Comparison of ENCODE assay signal across 12 mouse cellular contexts in the genomic region with DNA sequence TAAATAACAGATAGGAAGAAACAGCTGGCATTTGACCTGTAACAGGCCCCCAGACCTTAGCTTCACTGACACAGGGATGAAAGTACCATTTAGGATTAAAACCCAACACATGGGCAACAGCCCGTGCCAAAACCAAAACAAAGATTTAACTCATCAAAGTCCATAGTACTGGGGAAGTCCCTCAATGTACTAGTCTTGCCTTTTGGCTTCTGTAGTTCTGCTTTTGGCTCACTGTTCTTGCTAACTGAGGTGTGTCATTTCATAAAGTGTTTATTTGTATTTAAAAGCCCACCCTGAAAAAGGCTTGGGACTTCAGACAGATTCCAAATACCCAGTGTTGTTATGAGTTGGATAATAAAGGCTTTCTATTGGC.
A peak's percentile ranks its signal among the peaks of the same experiment; 100 is the strongest.
DNase-seq lines count a peak whose midpoint lies in the region; ATAC-seq and TF ChIP-seq lines count a peak whose summit lies in the region.
"Had no signal": no experiment of that assay in that cellular context is flagged by ENCODE, and none has a peak within 500 bp of the region (broad histone marks: within the 10 kb centered on the region; RNA-seq: fewer than 3 reads in every experiment).

No protein-coding gene starts in this region.

- DNase-seq in lung, embryonic 14.5 days = peak; percentile 45
- DNase-seq in lung, postnatal 10 days = no peak
- DNase-seq in embryonic facial prominence, embryonic 14.5 days (ENCODE audit: low spot score) = no peak
- no peak for DNase-seq in heart, postnatal 36 days
- DNase-seq in adrenal gland, adult 2 months = no peak
- no peak for DNase-seq in heart, postnatal 4 days
- DNase-seq: kidney, postnatal 25 days; liver, postnatal 0 days; thymus, postnatal 14 days had no signal

- no peaks in the 10 kb centered on the region for H3K27me3 ChIP-seq in lung, embryonic 14.5 days (ENCODE audit: insufficient read depth, low read length)
- no peaks in the 10 kb centered on the region for H3K27me3 ChIP-seq in embryonic facial prominence, embryonic 14.5 days (replicated peaks; ENCODE audit: control insufficient read depth, insufficient read depth, low read length)
- no peaks in the 10 kb centered on the region for H3K27me3 ChIP-seq in limb, embryonic 13.5 days
- H3K27me3 ChIP-seq: heart, embryonic 12.5 days had no signal

- no peak overlapping the region for H3K27ac ChIP-seq in lung, embryonic 14.5 days (ENCODE audit: low read depth)
- H3K27ac ChIP-seq in embryonic facial prominence, embryonic 14.5 days (replicated peaks; ENCODE audit: low read depth, low read length) = no peak overlapping the region
- H3K27ac ChIP-seq in limb, embryonic 13.5 days = no peak overlapping the region

- peak overlapping the region; percentile 41 for H3K4me2 ChIP-seq in lung, embryonic 14.5 days
- peak overlapping the region; percentile 41 for H3K4me2 ChIP-seq in embryonic facial prominence, embryonic 14.5 days (ENCODE audit: low read depth, low read length)
- 0 out of 2 replicates have a peak overlapping the region, but pooled peaks have one; percentile 42 for H3K4me2 ChIP-seq in limb, embryonic 13.5 days (replicated peaks)
- H3K4me2 ChIP-seq: heart, embryonic 12.5 days had no signal

- H3K36me3 ChIP-seq in lung, embryonic 14.5 days (ENCODE audit: insufficient read depth) = no peaks in the 10 kb centered on the region
- H3K36me3 ChIP-seq in embryonic facial prominence, embryonic 14.5 days (ENCODE audit: control insufficient read depth, insufficient read depth, low read length) = no peaks in the 10 kb centered on the region
- no peaks in the 10 kb centered on the region for H3K36me3 ChIP-seq in limb, embryonic 13.5 days
- H3K36me3 ChIP-seq: heart, embryonic 12.5 days had no signal

- H3K4me3 ChIP-seq in lung, embryonic 14.5 days (ENCODE audit: low read depth, low read length) = no peak overlapping the region
- no peak overlapping the region for H3K4me3 ChIP-seq in embryonic facial prominence, embryonic 14.5 days (ENCODE audit: low read depth, low read length)
- H3K4me3 ChIP-seq in limb, embryonic 13.5 days = no peak overlapping the region
- H3K4me3 ChIP-seq: heart, embryonic 12.5 days had no signal

- no peak for TF ChIP-seq CTCF in lung, embryonic 14.5 days (IDR thresholded peaks at IDR 0.05; ENCODE audit: low read depth)

- H3K9ac ChIP-seq in lung, embryonic 14.5 days = no peak overlapping the region
- H3K9ac ChIP-seq in embryonic facial prominence, embryonic 14.5 days (ENCODE audit: low read depth, low read length) = no peak overlapping the region
- no peak overlapping the region for H3K9ac ChIP-seq in limb, embryonic 13.5 days
- H3K9ac ChIP-seq: heart, embryonic 12.5 days; liver, postnatal 0 days had no signal

- H3K9me3 ChIP-seq in lung, embryonic 14.5 days (ENCODE audit: low read depth, low read length) = no peaks in the 10 kb centered on the region
- no peaks in the 10 kb centered on the region for H3K9me3 ChIP-seq in embryonic facial prominence, embryonic 14.5 days (ENCODE audit: control insufficient read depth, low read length)
- H3K9me3 ChIP-seq in limb, embryonic 13.5 days = no peaks in the 10 kb centered on the region
- H3K9me3 ChIP-seq: heart, embryonic 12.5 days had no signal

- peak; percentile 68; the same call in 1 of the 2 replicates for ATAC-seq in lung, embryonic 14.5 days (ENCODE audit: insufficient read depth)
- peak; percentile 35 for ATAC-seq in CD4-positive, CD25-positive, alpha-beta regulatory T cell, adult 4 months
- ATAC-seq in embryonic facial prominence, embryonic 14.5 days (ENCODE audit: low read depth) = no peak
- no peak for ATAC-seq in limb, embryonic 13.5 days (ENCODE audit: low FRiP score, low read depth)
- ATAC-seq: liver, postnatal 0 days had no signal

- WGBS in lung, embryonic 14.5 days = 35% methylated on average over 1 of the region's 1 CpGs
- 11% methylated on average over 1 of the region's 1 CpGs for WGBS in embryonic facial prominence, embryonic 14.5 days
- 13% methylated on average over 1 of the region's 1 CpGs for WGBS in limb, embryonic 13.5 days

- intact Hi-C loops in heart, postnatal 36 days (cut with DNase I) = no loop called here

- H3K4me1 ChIP-seq in lung, embryonic 14.5 days (ENCODE audit: insufficient read depth) = no peaks in the 10 kb centered on the region
- H3K4me1 ChIP-seq in embryonic facial prominence, embryonic 14.5 days (ENCODE audit: control insufficient read depth, insufficient read depth, low read length) = no peaks in the 10 kb centered on the region
- peaks cover 16% of the 10 kb centered on the region for H3K4me1 ChIP-seq in limb, embryonic 13.5 days
- H3K4me1 ChIP-seq: heart, embryonic 12.5 days had no signal

Comparison
In these comparisons a context has a peak if more than half of its experiments do, and no peak if none do; other contexts are left out.
1. ATAC-seq: peak in lung, embryonic 14.5 days (single experiment) and CD4-positive, CD25-positive, alpha-beta regulatory T cell, adult 4 months (single experiment); none in embryonic facial prominence, embryonic 14.5 days (single experiment) and limb, embryonic 13.5 days (single experiment).
2. Peak in every context shown above with its lines, with median percentiles within 50 percentile points of each other: H3K4me2 ChIP-seq.